27 mouse cellular contexts compared by ENCODE assay signal in genomic region chr12:107742641-107743040, GRCm38 (mm10).
DNase-seq lines count a peak whose midpoint lies in the region; ATAC-seq lines count a peak whose summit lies in the region.
"Had no signal": no experiment of that assay in that cellular context is flagged by ENCODE, and none has a peak within 500 bp of the region (broad histone marks: within the 10 kb centered on the region; RNA-seq: fewer than 3 reads in every experiment).

No protein-coding gene starts in this region.

- ATAC-seq in hindbrain, embryonic 14.5 days (ENCODE audit: low FRiP score), result no peak
- no peak for ATAC-seq in hindbrain, embryonic 12.5 days (ENCODE audit: low FRiP score)
- no peak for ATAC-seq in embryonic facial prominence, embryonic 13.5 days (ENCODE audit: insufficient number of reproducible peaks, insufficient read depth, low FRiP score, low TSS enrichment, low read depth)
- peak; percentile 27; the same call in 1 of the 2 replicates for ATAC-seq in forebrain, embryonic 12.5 days (ENCODE audit: low FRiP score)
- ATAC-seq in intestine, embryonic 16.5 days, result no peak
- no peak for ATAC-seq in liver, embryonic 11.5 days (replicated peaks; ENCODE audit: low FRiP score)
- ATAC-seq: midbrain, embryonic 15.5 days; Patski had no signal

- H3K27ac ChIP-seq in hindbrain, embryonic 14.5 days, result 0 out of 2 replicates have a peak overlapping the region, but pooled peaks have one; percentile 14
- no peak overlapping the region for H3K27ac ChIP-seq in hindbrain, embryonic 12.5 days
- no peak overlapping the region for H3K27ac ChIP-seq in embryonic facial prominence, embryonic 13.5 days
- 0 out of 2 replicates have a peak overlapping the region, but pooled peaks have one; percentile 19 for H3K27ac ChIP-seq in forebrain, embryonic 12.5 days
- H3K27ac ChIP-seq in limb, embryonic 10.5 days, result peak overlapping the region; percentile 58; the same call in 1 of the 2 replicates
- no peak overlapping the region for H3K27ac ChIP-seq in intestine, embryonic 16.5 days (ENCODE audit: low read length)
- no peak overlapping the region for H3K27ac ChIP-seq in liver, embryonic 11.5 days (ENCODE audit: low read depth, low read length)
- H3K27ac ChIP-seq: heart, embryonic 15.5 days; kidney, postnatal 0 days; limb, embryonic 15.5 days; liver, embryonic 15.5 days; lung, embryonic 15.5 days; midbrain, embryonic 15.5 days; neural tube, embryonic 13.5 days had no signal

- DNase-seq in hindbrain, embryonic 14.5 days (ENCODE audit: low spot score), result no peak
- DNase-seq in limb, embryonic 10.5 days (ENCODE audit: low spot score), result no peak
- DNase-seq in thymus, postnatal 25 days, result no peak
- DNase-seq in liver, embryonic 11.5 days (ENCODE audit: low spot score), result no peak
- DNase-seq: B cell, adult 2 months; cerebellum, adult 11-12 months; cerebellum, postnatal 14 days; gastrocnemius, postnatal 36 days; heart, postnatal 36 days; kidney, adult 18-20 months; lung, postnatal 4 days; thymus, adult 2 months had no signal

- H3K36me3 ChIP-seq in hindbrain, embryonic 14.5 days (replicated peaks; ENCODE audit: control insufficient read depth, insufficient read depth), result no peaks in the 10 kb centered on the region
- H3K36me3 ChIP-seq in hindbrain, embryonic 12.5 days, result no peaks in the 10 kb centered on the region
- no peaks in the 10 kb centered on the region for H3K36me3 ChIP-seq in embryonic facial prominence, embryonic 13.5 days
- H3K36me3 ChIP-seq in forebrain, embryonic 12.5 days (replicated peaks), result no peaks in the 10 kb centered on the region
- no peaks in the 10 kb centered on the region for H3K36me3 ChIP-seq in limb, embryonic 10.5 days
- H3K36me3 ChIP-seq in intestine, embryonic 16.5 days (ENCODE audit: control insufficient read depth, insufficient read depth, low read length), result no peaks in the 10 kb centered on the region
- no peaks in the 10 kb centered on the region for H3K36me3 ChIP-seq in liver, embryonic 11.5 days (ENCODE audit: control insufficient read depth, insufficient read depth, low read length)
- H3K36me3 ChIP-seq: G1E; heart, embryonic 15.5 days; limb, embryonic 15.5 days; liver, embryonic 15.5 days; lung, embryonic 15.5 days; midbrain, embryonic 15.5 days; neural tube, embryonic 13.5 days had no signal

- H3K9ac ChIP-seq in hindbrain, embryonic 14.5 days, result no peak overlapping the region
- H3K9ac ChIP-seq in hindbrain, embryonic 12.5 days, result no peak overlapping the region
- H3K9ac ChIP-seq in embryonic facial prominence, embryonic 13.5 days, result no peak overlapping the region
- no peak overlapping the region for H3K9ac ChIP-seq in forebrain, embryonic 12.5 days
- H3K9ac ChIP-seq in intestine, embryonic 16.5 days (ENCODE audit: low read depth, low read length), result no peak overlapping the region
- no peak overlapping the region for H3K9ac ChIP-seq in liver, embryonic 11.5 days (ENCODE audit: low read depth, low read length)
- H3K9ac ChIP-seq: heart, embryonic 15.5 days; limb, embryonic 15.5 days; liver, embryonic 15.5 days; lung, embryonic 15.5 days; midbrain, embryonic 15.5 days; neural tube, embryonic 13.5 days had no signal

- H3K4me1 ChIP-seq in hindbrain, embryonic 14.5 days (replicated peaks; ENCODE audit: control insufficient read depth, insufficient read depth, low read length), result 0 out of 2 replicates have a peak, but pooled peaks cover 6% of the 10 kb centered on the region
- H3K4me1 ChIP-seq in hindbrain, embryonic 12.5 days, result no peaks in the 10 kb centered on the region
- H3K4me1 ChIP-seq in embryonic facial prominence, embryonic 13.5 days, result peaks cover 19% of the 10 kb centered on the region
- H3K4me1 ChIP-seq in forebrain, embryonic 12.5 days, result peaks cover 4% of the 10 kb centered on the region; the same call in 1 of the 2 replicates
- H3K4me1 ChIP-seq in limb, embryonic 10.5 days, result peaks cover 11% of the 10 kb centered on the region
- no peaks in the 10 kb centered on the region for H3K4me1 ChIP-seq in intestine, embryonic 16.5 days (ENCODE audit: control insufficient read depth, insufficient read depth, low read length)
- H3K4me1 ChIP-seq in liver, embryonic 11.5 days (replicated peaks; ENCODE audit: control insufficient read depth, insufficient read depth, low read length), result no peaks in the 10 kb centered on the region
- H3K4me1 ChIP-seq: heart, embryonic 15.5 days; liver, embryonic 15.5 days; lung, embryonic 15.5 days; midbrain, embryonic 15.5 days; neural tube, embryonic 13.5 days had no signal

- no peak overlapping the region for H3K4me3 ChIP-seq in hindbrain, embryonic 14.5 days (replicated peaks; ENCODE audit: low read length)
- H3K4me3 ChIP-seq in hindbrain, embryonic 12.5 days, result no peak overlapping the region
- H3K4me3 ChIP-seq in embryonic facial prominence, embryonic 13.5 days, result no peak overlapping the region
- no peak overlapping the region for H3K4me3 ChIP-seq in forebrain, embryonic 12.5 days (replicated peaks)
- H3K4me3 ChIP-seq in limb, embryonic 10.5 days, result no peak overlapping the region
- H3K4me3 ChIP-seq in intestine, embryonic 16.5 days (ENCODE audit: low read length), result no peak overlapping the region
- no peak overlapping the region for H3K4me3 ChIP-seq in liver, embryonic 11.5 days (ENCODE audit: low read depth, low read length)
- H3K4me3 ChIP-seq: heart, embryonic 15.5 days; limb, embryonic 15.5 days; liver, embryonic 15.5 days; lung, embryonic 15.5 days; midbrain, embryonic 15.5 days; myocyte; neural tube, embryonic 13.5 days had no signal

- no peaks in the 10 kb centered on the region for H3K27me3 ChIP-seq in hindbrain, embryonic 14.5 days (ENCODE audit: control insufficient read depth, insufficient read depth, low read length)
- no peaks in the 10 kb centered on the region for H3K27me3 ChIP-seq in hindbrain, embryonic 12.5 days
- H3K27me3 ChIP-seq in embryonic facial prominence, embryonic 13.5 days, result no peaks in the 10 kb centered on the region
- no peaks in the 10 kb centered on the region for H3K27me3 ChIP-seq in forebrain, embryonic 12.5 days
- H3K27me3 ChIP-seq in limb, embryonic 10.5 days (ENCODE audit: low read depth, poor library complexity, severe bottlenecking), result no peaks in the 10 kb centered on the region
- no peaks in the 10 kb centered on the region for H3K27me3 ChIP-seq in intestine, embryonic 16.5 days (replicated peaks; ENCODE audit: control insufficient read depth, insufficient read depth, low read length)
- no peaks in the 10 kb centered on the region for H3K27me3 ChIP-seq in liver, embryonic 11.5 days (replicated peaks; ENCODE audit: control insufficient read depth, insufficient read depth, low read length)
- H3K27me3 ChIP-seq: CH12.LX; heart, embryonic 15.5 days; limb, embryonic 15.5 days; liver, embryonic 15.5 days; lung, embryonic 15.5 days; midbrain, embryonic 15.5 days; neural tube, embryonic 13.5 days; Patski had no signal

- 75% methylated on average over 13 of the region's 13 CpGs for whole genome bisulfite sequencing in hindbrain, embryonic 14.5 days
- 79% methylated on average over 13 of the region's 13 CpGs for WGBS in hindbrain, embryonic 12.5 days
- WGBS in embryonic facial prominence, embryonic 13.5 days, result 65% methylated on average over 13 of the region's 13 CpGs
- 46% methylated on average over 13 of the region's 13 CpGs for WGBS in forebrain, embryonic 12.5 days
- WGBS in limb, embryonic 10.5 days, result 86% methylated on average over 13 of the region's 13 CpGs
- WGBS in intestine, embryonic 16.5 days, result 76% methylated on average over 13 of the region's 13 CpGs
- 80% methylated on average over 13 of the region's 13 CpGs for WGBS in liver, embryonic 11.5 days

- H3K4me2 ChIP-seq in hindbrain, embryonic 14.5 days (replicated peaks), result no peak overlapping the region
- no peak overlapping the region for H3K4me2 ChIP-seq in hindbrain, embryonic 12.5 days (replicated peaks)
- peak overlapping the region; percentile 28 for H3K4me2 ChIP-seq in embryonic facial prominence, embryonic 13.5 days
- no peak overlapping the region for H3K4me2 ChIP-seq in forebrain, embryonic 12.5 days
- no peak overlapping the region for H3K4me2 ChIP-seq in intestine, embryonic 16.5 days (ENCODE audit: low read depth, low read length)
- no peak overlapping the region for H3K4me2 ChIP-seq in liver, embryonic 11.5 days
- H3K4me2 ChIP-seq: heart, embryonic 15.5 days; limb, embryonic 15.5 days; liver, embryonic 15.5 days; lung, embryonic 15.5 days; midbrain, embryonic 15.5 days; neural tube, embryonic 13.5 days had no signal

- H3K9me3 ChIP-seq in hindbrain, embryonic 14.5 days (ENCODE audit: control insufficient read depth, low read length), result no peaks in the 10 kb centered on the region
- H3K9me3 ChIP-seq in hindbrain, embryonic 12.5 days (replicated peaks), result no peaks in the 10 kb centered on the region
- H3K9me3 ChIP-seq in embryonic facial prominence, embryonic 13.5 days, result no peaks in the 10 kb centered on the region
- no peaks in the 10 kb centered on the region for H3K9me3 ChIP-seq in forebrain, embryonic 12.5 days
- no peaks in the 10 kb centered on the region for H3K9me3 ChIP-seq in limb, embryonic 10.5 days (replicated peaks)
- no peaks in the 10 kb centered on the region for H3K9me3 ChIP-seq in intestine, embryonic 16.5 days (ENCODE audit: control insufficient read depth, low read length)
- H3K9me3 ChIP-seq in liver, embryonic 11.5 days (ENCODE audit: control insufficient read depth, low read length), result no peaks in the 10 kb centered on the region
- H3K9me3 ChIP-seq: heart, embryonic 15.5 days; limb, embryonic 15.5 days; lung, embryonic 15.5 days; midbrain, embryonic 15.5 days; neural tube, embryonic 13.5 days had no signal

Comparison
In these comparisons a context has a peak if more than half of its experiments do, and no peak if none do; other contexts are left out.
1. H3K27ac ChIP-seq: peak in hindbrain, embryonic 14.5 days (single experiment), forebrain, embryonic 12.5 days (single experiment) and limb, embryonic 10.5 days (single experiment); none in hindbrain, embryonic 12.5 days (single experiment), embryonic facial prominence, embryonic 13.5 days (single experiment), intestine, embryonic 16.5 days (single experiment) and liver, embryonic 11.5 days (single experiment).